Mouse (Mus musculus) layer of hippocampus, postnatal 36 days (tissue): Measurements from ENCODE around the gene Pkd1l1. TPM values are rescaled to one million over a fixed set of nuclear protein-coding genes. Genes with fewer than 3 reads are reported as not detected.

Experiments
- DNase-seq, 2 experiments: peaks; one replicate each; pipeline ENCODE4 v3.0.0; 2022
- total RNA-seq, 2 experiments: library from RNA; stranded (reverse); gene quantifications; 2 replicates each; pipeline ENCODE4 v1.2.3; 2021

Gene Pkd1l1
- total RNA-seq, 2 experiments from 2014 or later = 0.07 TPM; not detected in 1

DNA sequence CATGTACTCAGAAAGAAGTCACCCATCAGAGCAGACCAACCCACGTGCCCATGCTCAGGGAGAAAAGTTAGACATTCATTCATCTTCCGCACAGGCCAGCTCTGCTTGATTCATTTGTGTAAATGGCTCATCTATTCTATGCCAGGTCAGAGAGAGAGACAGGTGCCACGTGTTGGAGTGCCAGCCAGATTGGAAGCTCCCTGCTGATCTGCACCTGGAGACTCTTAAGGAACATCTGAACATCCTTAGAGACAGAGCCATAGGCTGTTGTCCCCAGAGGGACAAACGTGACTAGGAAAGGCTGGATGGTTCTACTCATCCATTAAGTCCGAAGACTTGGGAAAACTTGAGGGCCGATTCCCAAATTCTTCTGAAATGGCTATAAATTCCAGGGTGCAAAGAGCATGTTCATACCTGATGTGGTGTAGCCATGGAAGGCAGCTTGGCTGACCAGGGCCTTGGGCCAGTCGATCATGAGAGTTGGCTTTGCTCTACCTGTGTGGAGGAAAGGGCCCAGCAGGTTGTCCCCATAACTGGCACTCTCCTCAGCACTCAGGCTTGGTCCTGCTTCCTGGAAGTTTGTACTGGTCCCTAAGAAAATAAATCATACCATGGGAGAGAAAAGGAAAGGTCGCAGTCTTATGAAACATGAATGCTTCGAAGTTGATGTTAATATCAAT, 36.5 kb downstream of the Pkd1l1 start:
- no peak for DNase-seq

DNA sequence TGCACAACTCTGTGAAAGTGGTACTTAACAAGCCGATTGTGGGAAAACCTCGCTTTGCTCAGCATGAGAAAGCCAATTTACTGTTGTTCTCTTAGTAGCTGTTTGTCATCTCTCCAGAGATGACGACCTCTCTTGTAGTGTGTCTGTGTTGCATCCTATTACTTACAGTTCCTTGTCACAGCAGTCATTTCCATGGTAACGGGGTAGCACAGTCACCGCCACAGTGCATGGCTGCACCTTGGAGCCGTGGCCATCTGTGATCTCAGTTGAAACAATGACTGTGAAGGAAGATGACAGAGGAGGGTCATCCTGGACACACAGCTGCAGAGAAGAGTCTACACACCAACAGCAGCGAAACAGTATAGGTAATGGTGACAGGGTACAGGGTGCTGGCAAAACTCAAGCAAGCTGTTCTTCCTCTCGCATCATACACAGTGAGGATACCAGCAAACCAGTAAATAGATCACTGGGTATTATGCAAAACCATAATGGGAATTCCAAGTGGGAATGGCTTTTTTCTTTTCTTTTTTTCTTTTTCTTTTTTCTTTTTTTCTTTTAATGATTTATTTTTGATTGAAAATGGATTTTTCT, 56.9 kb downstream of the Pkd1l1 start:
- DNase-seq = peak; percentile 6

DNA sequence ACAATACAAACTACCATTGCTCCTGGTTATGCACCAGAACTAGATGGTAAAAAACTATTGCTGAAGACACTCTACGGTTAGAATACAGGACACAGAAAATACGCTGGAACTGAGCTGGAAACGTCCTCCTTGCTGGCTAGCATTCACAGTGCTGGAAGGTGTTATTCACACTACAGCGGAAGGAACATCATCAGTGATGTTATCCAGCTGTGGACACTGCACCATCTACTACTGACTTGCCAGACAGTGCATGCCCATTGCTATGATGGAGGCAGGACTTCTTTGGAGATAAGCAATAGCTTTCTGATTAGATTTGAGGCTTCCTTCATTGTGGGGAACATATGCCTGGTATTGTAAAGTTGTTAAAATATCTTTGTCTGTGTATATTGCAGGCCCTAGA, 90.3 kb downstream of the Pkd1l1 start:
- no peak for DNase-seq

- no peak for DNase-seq
These were observed 91.5 kb downstream of the Pkd1l1 start for GRCm38 (mm10) chr11:8881521-8881920.

DNA sequence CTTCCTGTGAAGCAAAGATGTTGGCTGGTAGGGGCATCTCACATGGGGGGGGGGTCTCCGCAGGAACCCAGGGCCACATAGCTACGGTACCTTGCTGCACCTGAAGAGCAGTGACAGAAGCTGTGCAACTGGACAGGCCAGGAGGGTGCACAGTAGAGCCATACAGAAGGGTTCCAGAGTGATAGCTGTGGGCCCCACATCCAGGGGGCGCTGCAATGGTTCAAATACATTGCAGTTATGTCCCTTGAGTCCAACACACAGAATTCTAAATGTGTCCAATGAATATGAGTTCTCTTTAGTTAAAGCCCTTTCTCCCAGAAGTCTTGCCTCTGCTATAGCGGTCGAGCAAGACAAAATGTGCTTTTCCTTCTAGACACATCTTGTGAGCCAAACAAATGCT, 103.0 kb downstream of the Pkd1l1 start:
- DNase-seq = no peak

DNA sequence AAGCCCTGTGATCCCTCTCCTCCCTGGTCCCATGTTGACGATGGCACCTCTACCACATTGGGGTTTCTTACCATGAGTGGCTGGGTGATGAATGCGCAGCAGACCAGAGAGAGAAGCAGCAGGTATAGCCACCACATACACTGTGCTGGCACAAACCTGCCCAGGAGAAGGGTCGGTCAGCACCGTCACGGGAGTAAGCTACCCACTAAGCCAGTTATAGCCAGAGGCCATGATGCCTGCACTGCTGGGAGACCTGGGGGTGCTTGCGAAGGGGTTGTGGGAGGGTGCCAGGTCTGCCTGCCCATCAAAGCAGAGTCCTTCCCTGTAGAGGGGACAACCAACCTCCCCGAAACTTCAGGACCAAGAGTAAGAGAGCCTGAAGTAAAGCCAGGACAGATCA, 107.0 kb downstream of the Pkd1l1 start:
- DNase-seq = no peak

GRCm38 (mm10) chr11:8863955-8864675, 109.0 kb downstream of the Pkd1l1 start:
- DNase-seq = peak in 1 of 2 experiments; percentile 22

- DNase-seq = no peak
These were observed 110.6 kb downstream of the Pkd1l1 start for GRCm38 (mm10) chr11:8862426-8862825.

- no peak for DNase-seq
These were observed 111.1 kb downstream of the Pkd1l1 start for GRCm38 (mm10) chr11:8861978-8862377.

GRCm38 (mm10) chr11:8860878-8861277, 112.2 kb downstream of the Pkd1l1 start:
- no peak for DNase-seq

GRCm38 (mm10) chr11:8859868-8860267, 113.2 kb downstream of the Pkd1l1 start:
- peak; percentile 40 to 57 for DNase-seq

GRCm38 (mm10) chr11:8859041-8859440, 114.0 kb downstream of the Pkd1l1 start:
- DNase-seq = no peak

- DNase-seq = no peak
These were observed 116.9 kb downstream of the Pkd1l1 start for GRCm38 (mm10) chr11:8856125-8856524.

- DNase-seq = no peak
These were observed 125.0 kb downstream of the Pkd1l1 start for GRCm38 (mm10) chr11:8848049-8848448.

DNA sequence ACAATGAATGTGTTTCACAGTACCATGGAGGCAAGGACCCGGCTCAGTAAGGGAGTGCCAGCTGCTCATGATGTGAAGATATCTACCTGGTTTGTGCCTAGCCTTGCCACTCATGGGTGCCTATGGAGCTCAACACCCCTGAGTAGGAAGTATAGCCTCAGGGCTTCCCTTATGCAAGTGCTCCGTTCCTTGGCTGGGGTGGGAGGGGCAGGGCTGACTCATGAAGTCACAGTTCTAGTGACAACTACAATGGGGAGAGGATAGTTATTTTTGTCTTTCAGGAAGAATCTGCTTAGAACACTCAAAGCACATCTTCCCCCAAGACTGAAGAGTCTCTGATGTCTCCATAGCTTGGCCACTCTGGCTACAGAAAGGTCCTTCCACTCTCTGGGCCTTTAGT, 125.4 kb downstream of the Pkd1l1 start:
- no peak for DNase-seq

GRCm38 (mm10) chr11:8836176-8836575, 136.9 kb downstream of the Pkd1l1 start:
- no peak for DNase-seq

DNA sequence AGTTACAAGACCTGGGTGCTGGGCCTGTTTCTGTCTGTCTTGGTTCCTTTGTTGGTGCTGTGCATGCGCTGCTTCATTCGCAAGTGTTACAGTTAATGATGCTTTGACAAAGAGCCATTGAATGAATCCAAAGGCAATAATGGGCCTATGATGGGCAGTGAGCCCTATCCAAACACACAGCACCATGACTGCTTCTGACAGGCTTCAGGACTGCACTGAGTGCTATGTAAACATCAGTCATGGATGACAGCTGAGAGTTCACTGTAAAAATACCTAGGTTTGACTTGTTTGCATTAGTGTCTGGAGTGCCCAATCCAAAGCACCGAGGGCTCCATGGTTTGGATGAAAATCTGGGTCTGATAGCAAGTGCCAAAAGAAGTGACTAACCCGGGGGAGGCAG, 138.9 kb downstream of the Pkd1l1 start:
- DNase-seq = no peak

DNA sequence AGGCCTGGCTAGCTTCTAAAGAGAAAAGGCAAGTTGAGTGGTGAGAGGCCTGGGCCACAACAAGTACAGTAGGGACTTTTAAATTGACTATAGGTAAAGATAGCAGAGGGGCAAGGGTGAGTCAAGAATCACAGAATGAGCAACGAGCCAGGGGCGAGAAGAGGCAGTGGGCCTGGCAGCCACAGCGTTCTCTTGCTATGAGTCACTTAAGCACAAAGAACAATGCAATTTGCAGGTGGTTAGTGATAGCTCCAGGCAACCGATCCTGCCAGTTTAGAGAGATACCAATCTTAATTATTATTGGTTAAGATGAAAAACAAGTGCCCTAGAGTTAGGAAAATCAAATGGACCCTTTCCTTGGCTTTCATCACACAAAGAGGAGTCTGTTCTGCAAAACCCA, 142.5 kb downstream of the Pkd1l1 start:
- DNase-seq = no peak

- DNase-seq = no peak
These were observed 143.5 kb downstream of the Pkd1l1 start for GRCm38 (mm10) chr11:8829561-8829960.

DNA sequence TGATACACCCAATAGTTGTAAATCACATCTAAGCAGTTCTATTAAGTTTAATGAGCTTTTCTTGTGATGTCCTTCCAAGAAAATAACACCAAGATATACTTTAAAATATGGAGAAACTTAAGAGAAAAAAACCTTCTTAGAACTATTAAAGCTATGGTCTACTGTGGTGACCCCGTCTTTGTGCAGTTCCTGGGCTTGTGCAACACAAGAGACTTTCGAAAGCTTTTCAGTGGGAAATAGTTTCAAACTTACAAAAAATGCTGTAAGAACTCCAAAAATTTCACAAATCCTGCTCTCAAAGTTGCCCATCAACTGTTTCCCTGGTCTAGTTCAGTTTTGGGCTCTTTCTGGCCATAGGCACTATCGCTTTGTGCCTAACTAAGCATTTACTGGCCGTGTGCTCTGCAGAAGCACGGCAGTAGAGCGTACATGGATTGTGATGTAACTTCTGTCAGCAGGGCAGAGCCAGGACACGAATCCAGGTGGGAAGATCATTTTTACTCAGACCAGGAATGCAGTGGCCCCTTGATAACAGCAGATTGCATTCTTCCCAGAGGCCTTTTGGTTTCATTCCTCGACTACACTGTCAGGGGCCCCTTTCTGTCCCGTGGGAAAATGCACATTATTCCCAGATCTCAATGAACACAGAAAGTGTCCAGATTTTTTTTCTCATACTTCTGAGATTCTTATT, 144.1 kb downstream of the Pkd1l1 start:
- no peak for DNase-seq

DNA sequence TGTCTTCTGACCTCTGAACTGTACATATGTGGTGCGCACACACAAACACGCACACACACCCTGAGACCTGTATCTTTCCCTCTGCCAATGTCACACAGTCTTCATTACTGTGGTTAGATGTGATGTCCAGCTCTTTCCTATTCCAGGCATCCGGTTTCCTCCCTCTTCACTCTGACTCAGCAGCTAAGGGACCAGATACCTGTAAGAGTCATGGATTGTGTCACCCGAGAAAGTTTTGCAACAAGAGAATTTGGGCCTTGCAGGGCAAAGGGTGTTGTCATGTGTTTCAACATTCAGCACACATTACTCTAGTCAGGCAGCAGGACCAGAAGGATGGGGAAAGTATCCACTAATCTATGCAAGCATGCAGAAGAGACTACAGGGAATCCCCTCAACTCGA, 146.5 kb downstream of the Pkd1l1 start:
- no peak for DNase-seq

DNA sequence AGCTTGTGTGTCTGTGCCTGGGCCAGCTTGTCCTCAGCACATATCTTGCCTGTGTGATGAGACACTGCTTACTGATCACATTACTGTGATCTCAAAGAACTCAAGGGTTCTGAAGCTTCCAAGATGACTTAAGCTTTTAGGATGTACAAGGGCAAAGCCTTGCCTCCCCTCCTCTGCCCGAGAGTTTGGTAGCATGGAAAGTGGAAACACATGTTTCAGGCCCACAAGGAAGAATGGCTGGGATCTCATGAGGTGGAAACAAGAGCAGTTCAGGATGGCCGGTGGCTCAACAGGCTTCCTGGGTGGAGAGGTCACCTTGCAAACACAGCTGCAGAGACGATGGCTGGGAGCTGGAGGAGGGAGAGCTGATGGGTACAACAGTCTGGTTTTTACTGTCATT, 147.0 kb downstream of the Pkd1l1 start:
- DNase-seq = no peak

DNA sequence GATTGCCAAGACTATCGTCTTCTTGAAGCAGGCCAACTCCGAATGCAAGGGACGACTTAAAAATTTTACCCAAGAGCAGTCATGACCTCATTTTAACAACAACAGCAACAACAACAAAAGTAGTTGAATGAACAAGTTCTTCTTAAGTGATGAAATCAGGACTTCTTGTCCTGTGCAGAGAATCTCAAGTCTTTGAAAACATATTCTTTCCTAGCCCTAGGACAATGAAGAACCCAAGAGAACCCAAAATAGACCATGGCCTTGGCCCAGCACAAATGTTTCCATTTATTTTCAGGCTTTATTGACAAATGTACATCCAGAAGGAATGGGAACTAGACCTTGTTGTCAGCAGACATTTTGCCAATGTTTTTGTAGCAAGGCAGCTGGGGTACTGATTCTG, 147.7 kb downstream of the Pkd1l1 start:
- DNase-seq = no peak
